Mouse (Mus musculus) cerebellum, adult 9-10 months (tissue): ENCODE measurements around the gene Lrat.

ENCODE experiments used
- DNase-seq: peaks from one replicate; pipeline ENCODE4 v3.0.0; 2022

Lrat gene

DNA sequence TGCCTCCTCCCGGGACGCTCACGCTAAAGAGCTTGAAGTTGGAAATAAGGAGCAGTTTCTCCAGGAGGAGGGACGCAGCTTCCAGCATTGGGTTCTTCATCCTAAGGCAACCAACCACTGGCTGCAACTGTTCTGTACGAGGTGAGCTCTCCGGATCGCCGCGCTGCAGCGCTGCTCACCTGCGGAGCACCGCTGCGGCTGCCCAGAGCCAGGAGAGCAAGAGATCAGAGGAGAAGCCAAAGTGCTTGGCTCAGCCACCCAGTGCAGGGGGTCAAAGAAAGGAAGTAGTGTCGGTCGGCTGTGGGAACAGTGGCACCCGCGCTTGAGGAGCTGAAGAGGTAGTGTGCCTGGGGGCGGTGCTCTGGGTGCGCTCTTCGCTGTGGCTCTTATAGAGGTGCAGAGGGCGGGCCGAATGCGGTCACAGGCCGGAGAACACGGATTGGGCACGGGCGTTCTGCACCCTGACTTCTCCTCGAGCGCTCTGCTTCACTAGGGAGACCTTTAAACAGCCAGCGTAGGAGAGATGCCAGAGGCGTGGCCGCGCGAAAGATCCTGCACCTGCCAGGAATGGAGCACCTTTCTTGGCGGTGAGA lies at the start of gene Lrat:
TSS of gene Lrat (minus strand) at position 361 of the 593 bp plus-strand sequence.
- no peak for DNase-seq

DNA sequence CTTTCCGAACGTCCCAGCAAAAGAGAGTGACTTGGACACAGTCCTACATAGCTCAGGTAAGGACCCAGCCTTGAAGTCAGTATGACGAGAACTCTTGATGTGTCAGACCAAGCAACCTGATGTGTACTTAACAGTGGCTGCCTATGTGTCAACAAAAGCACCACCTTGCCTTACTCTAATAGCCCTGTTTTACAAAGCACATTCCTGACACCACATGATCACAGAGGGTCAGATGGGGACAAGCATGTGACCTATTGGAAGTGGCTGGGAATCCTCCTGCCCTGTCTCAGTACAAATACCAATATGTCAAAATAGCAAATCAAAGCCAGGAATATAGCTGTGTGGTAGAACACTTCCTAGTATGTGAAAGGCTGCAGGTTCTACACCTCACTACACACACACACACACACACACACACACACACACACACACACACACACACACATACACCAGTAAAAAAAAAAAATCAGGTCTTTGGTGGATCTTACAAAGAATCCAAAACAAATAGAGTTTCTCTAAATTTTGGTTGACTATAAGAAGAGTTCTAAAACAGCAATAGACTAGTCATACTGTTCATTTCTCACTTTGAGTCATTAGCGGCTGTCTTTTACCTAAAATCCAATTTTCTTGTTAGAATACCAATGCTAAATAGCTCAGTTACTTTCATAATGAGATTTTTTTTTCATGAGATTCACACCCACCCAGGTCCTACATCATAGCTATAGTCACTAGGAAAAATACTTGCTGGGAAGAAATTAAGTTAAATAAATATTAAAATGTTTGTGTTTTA lies 48.6 kb upstream of the Lrat start:
- DNase-seq, result no peak

DNA sequence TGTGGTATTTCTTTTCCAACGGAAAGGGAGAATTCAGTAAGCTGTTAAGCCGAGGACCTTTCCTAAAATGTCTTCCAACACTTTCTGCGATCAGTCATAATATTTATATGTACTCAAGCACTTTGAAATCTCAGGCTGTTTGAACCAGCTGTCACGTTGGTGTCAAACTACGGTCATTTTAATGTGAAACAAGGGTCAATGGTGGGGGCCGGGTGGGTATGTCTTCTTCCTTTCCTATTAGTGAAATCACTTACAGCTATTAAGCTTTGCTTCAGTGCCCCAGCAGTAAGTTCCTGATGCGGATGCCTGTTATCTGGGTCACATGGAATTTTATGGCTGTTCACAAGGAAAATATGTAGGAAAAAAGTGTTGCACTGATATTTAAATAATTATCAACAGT lies 46.9 kb upstream of the Lrat start:
- no peak for DNase-seq

- no peak for DNase-seq
These were observed 46.4 kb upstream of the Lrat start for GRCm38 (mm10) chr3:82950208-82950607.

DNA sequence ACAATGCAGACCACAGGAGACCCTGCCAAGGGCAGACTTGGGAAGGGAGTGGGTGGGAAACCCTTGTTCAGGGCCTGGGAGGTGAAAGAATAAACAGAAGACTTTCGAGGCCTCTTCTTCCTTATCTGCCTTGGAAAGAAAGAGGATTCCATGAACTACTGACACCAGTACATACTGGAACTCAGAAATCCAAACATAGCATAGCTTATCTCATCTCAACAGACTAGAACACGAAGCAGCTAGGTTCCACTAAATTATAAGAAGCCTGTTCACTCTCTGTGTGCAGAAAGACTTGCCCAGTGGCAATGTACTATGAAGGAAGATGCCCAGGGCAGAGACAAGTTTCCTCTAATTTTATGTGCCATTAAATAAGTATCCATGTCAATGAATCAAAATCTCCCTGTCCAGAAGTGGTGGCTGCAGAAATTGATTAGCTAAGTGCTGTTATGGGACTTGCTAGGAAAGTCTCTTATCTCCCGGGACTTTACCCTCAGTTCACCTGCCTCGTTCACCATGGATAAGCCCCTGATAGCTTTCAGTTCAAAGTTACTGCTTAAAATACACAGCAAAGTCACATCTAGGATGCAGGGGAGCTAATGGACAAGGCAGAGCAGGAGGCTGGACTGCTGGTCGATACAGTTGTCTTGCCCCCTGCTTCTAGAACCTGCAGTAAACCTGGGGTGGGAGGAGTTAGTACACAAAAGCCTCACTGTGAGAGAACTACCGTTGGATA lies 42.8 kb upstream of the Lrat start:
- no peak for DNase-seq

GRCm38 (mm10) chr3:82927917-82928316 lies 24.1 kb upstream of the Lrat start:
- DNase-seq, result no peak

DNA sequence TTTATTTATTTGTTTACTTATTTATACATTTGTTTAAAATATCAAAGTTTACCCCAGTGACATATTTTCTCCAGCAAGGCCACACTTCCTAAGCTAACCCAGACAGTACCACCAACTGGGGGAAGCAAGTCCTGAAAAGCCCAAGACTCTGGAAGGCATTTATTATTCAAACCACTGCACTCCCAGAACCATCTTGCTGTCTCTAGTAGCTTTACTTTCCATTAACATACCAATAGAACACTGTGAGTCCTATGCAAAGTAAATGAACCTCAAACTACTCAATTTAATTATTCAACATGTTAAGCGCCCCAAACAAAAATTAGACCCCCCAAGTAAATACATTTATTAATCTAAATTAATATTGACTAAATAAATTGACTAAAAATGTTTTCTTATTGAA lies 11.9 kb upstream of the Lrat start:
- DNase-seq, result no peak

DNA sequence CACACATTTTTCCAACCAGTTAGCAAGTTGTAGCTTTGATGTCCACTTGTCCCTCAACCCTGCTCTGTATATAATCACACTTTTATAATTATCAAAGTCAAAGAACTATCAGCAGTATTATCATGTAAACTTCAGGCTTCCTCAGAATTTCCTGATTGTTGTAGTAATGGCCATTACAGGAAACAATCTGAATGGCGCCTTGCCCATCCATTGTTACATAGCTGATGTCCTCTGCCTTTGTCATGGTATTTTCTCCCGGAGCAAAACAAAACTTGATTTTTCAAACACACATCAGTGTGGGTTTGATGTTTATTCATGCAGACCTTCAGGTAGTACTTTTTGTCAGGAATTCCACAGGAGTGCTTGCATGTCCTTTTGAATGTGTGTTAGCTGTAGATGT lies 4.9 kb upstream of the Lrat start:
- no peak for DNase-seq

- DNase-seq, result no peak
These were observed 587 bp upstream of the Lrat start for GRCm38 (mm10) chr3:82904211-82904908.

GRCm38 (mm10) chr3:82902757-82903612 lies 788 bp downstream of the Lrat start:
- DNase-seq, result no peak

DNA sequence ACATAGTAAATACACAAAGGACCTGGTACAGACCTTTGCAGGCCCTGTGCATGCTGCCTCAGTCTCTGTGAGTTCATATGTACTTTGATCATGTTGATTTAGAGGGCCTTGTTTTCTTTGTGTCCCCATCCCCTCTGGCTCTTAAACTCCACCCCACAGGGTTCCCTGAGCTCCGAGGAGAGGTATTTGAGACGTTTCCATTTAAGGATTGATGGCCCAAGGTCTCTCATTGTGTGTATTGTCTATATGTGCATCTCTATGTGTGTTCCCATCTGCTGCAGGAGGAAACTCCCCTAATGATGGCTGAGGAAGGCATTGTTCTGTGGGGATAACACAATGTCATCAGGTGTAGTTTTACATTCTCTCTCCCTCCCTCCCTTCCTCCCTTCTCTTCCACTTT lies 14.9 kb downstream of the Lrat start:
- no peak for DNase-seq

GRCm38 (mm10) chr3:82877258-82877657 lies 26.5 kb downstream of the Lrat start:
- DNase-seq, result peak; percentile 39

DNA sequence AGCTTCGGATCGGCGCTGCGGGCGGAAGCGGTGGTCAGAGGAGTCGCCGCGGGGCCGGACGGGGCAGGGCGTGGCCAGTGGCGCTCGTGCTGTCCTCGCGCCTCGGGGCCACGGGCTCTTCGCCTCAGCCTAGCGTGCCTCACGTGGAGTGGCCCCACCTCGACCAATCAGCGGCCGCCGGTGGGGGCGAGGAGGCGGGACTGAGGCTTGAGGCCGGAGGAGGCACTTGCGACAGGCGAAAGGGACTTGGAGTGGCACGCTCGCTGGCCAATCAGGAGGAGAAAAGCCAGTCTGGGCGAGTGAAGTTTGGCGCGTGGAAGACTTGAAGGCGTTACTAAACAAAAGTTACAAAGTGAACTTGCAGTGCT lies 27.4 kb downstream of the Lrat start, which contains the start of gene Rbm46:
TSS of gene Rbm46 (minus strand) at position 112 of the 368 bp plus-strand sequence.
- peak; percentile 4 for DNase-seq

GRCm38 (mm10) chr3:82875671-82876371 lies 28.0 kb downstream of the Lrat start:
- no peak for DNase-seq

GRCm38 (mm10) chr3:82857414-82858077 lies 46.2 kb downstream of the Lrat start:
- DNase-seq, result peak; percentile 51
